Mouse (Mus musculus) limb, embryonic 11.5 days (tissue): ENCODE results near the gene Erp29. TPM values are rescaled to one million over a fixed set of nuclear protein-coding genes. Genes with fewer than 3 reads are reported as not detected.
A peak's percentile ranks its signal among the peaks of the same experiment; 100 is the strongest.

Experiments used
- ATAC-seq: fragments of 200-750 bp; cut with Nextera tagmentation; 2 replicates; pipeline ENCODE4 v1.8.0; 2017; ENCODE audit warnings: low read depth; ENCODE audit not compliant: insufficient number of reproducible peaks, low FRiP score, low TSS enrichment
- DNase-seq: peaks from one replicate; pipeline ENCODE4 v3.0.0-alpha.2; 2015; ENCODE audit warnings: low spot score
- H3K27ac ChIP-seq: fragments of 300-500 bp; sonication (generic); replicated peaks from 2 replicates; pipeline ENCODE4 v1.5.1; 2014; ENCODE audit warnings: low read depth, mild to moderate bottlenecking, low read length
- H3K27me3 ChIP-seq: fragments of 300-500 bp; sonication (generic); 2 replicates; pipeline ENCODE4 v1.6.1; 2014; ENCODE audit warnings: mild to moderate bottlenecking, low read length, mixed read lengths; ENCODE audit not compliant: control insufficient read depth, insufficient read depth
- H3K36me3 ChIP-seq: fragments of 300-500 bp; sonication (generic); 2 replicates; pipeline ENCODE4 v1.6.1; 2014; ENCODE audit warnings: mild to moderate bottlenecking, low read length, moderate library complexity, mixed read lengths; ENCODE audit not compliant: control insufficient read depth, insufficient read depth
- H3K4me1 ChIP-seq: fragments of 300-500 bp; sonication (generic); 2 replicates; pipeline ENCODE4 v1.6.1; 2014; ENCODE audit warnings: low read length, mixed read lengths; ENCODE audit not compliant: control insufficient read depth, insufficient read depth
- H3K4me2 ChIP-seq: fragments of 300-500 bp; sonication (generic); 2 replicates; pipeline ENCODE4 v1.6.1; 2014; ENCODE audit warnings: low read depth, mild to moderate bottlenecking, moderate library complexity; ENCODE audit not compliant: severe bottlenecking
- H3K4me3 ChIP-seq: fragments of 300-500 bp; sonication (generic); 2 replicates; pipeline ENCODE4 v1.5.1; 2014; ENCODE audit warnings: low read depth, low read length
- H3K9ac ChIP-seq: fragments of 300-500 bp; sonication (generic); 2 replicates; pipeline ENCODE4 v1.6.1; 2014; ENCODE audit warnings: mild to moderate bottlenecking, low read length
- H3K9me3 ChIP-seq: fragments of 300-500 bp; sonication (generic); 2 replicates; pipeline ENCODE4 v1.6.1; 2016; ENCODE audit warnings: low read length; ENCODE audit not compliant: control insufficient read depth
- WGBS: fragments of 180-500 bp; shearing (Covaris S2); extraction: QIAGEN DNeasy Blood & Tissue Kit; methylation state at CpG from one replicate; pipeline ENCODE4 v1.1.7; 2014; 5-methylcytosine and 5-hydroxymethylcytosine counted together
- polyA plus RNA-seq: library from polyadenylated mRNA; unstranded; fragments of >200 nt; fragmentation: Nextera tagmentation; extraction: Ambion mirVana; gene quantifications from 2 replicates; pipeline ENCODE4 v1.2.1, GENCODE M21; 2014

Gene Erp29
- polyA plus RNA-seq, 1 experiment from 2014 or later = 100 TPM

- H3K9me3 ChIP-seq = no peaks in the 10 kb centered on the region
- H3K9ac ChIP-seq = no peak overlapping the region
- ATAC-seq (no peak), DNase-seq (no peak)
- H3K27ac ChIP-seq = no peak overlapping the region
- H3K36me3 ChIP-seq = no peaks in the 10 kb centered on the region
- 84% methylated on average over 2 of the region's 2 CpGs for WGBS
- no peak overlapping the region for H3K4me2 ChIP-seq
- H3K4me3 ChIP-seq = no peak overlapping the region
- H3K4me1 ChIP-seq = no peaks in the 10 kb centered on the region
- H3K27me3 ChIP-seq = no peaks in the 10 kb centered on the region
Observed at GRCm38 (mm10) chr5:121472411-121472810, 20.1 kb upstream of the Erp29 start.

- no peaks in the 10 kb centered on the region for H3K27me3 ChIP-seq
- H3K27ac ChIP-seq = no peak overlapping the region
- no peaks in the 10 kb centered on the region for H3K9me3 ChIP-seq
- 14% methylated on average over 3 of the region's 3 CpGs for WGBS
- H3K4me2 ChIP-seq = no peak overlapping the region
- H3K4me3 ChIP-seq = no peak overlapping the region
- ATAC-seq (no peak), DNase-seq (no peak)
- H3K4me1 ChIP-seq = no peaks in the 10 kb centered on the region
- H3K9ac ChIP-seq = no peak overlapping the region
- no peaks in the 10 kb centered on the region for H3K36me3 ChIP-seq
Observed at GRCm38 (mm10) chr5:121469566-121469965, 17.3 kb upstream of the Erp29 start.

- no peaks in the 10 kb centered on the region for H3K9me3 ChIP-seq
- no peaks in the 10 kb centered on the region for H3K4me1 ChIP-seq
- H3K4me3 ChIP-seq = no peak overlapping the region
- no peak overlapping the region for H3K4me2 ChIP-seq
- DNase-seq = no peak
- H3K9ac ChIP-seq = no peak overlapping the region; the same call in 1 of the 2 replicates
- WGBS = 76% methylated on average over 5 of the region's 5 CpGs
- H3K36me3 ChIP-seq = no peaks in the 10 kb centered on the region
- peak overlapping the region; percentile 12; the same call in 1 of the 2 replicates for H3K27ac ChIP-seq
- no peak for ATAC-seq
- no peaks in the 10 kb centered on the region for H3K27me3 ChIP-seq
Observed at GRCm38 (mm10) chr5:121463601-121464250, 11.4 kb upstream of the Erp29 start.

- Histone ChIP-seq H3K9me3 (no peaks in the 10 kb centered on the region), H3K27me3 (no peaks in the 10 kb centered on the region), H3K4me1 (no peaks in the 10 kb centered on the region), H3K36me3 (no peaks in the 10 kb centered on the region), H3K9ac (peak overlapping the region; percentile 4; the same call in 1 of the 2 replicates), H3K27ac (peak overlapping the region; percentile 12; the same call in 1 of the 2 replicates), H3K4me3 (no peak overlapping the region), H3K4me2 (no peak overlapping the region)
- 40% methylated on average over 5 of the region's 5 CpGs for WGBS
- DNase-seq = no peak
- ATAC-seq = no peak
Observed at GRCm38 (mm10) chr5:121462967-121463366, 10.7 kb upstream of the Erp29 start.

- Histone ChIP-seq H3K9ac (no peak overlapping the region), H3K36me3 (no peaks in the 10 kb centered on the region), H3K4me2 (no peak overlapping the region), H3K4me3 (no peak overlapping the region), H3K9me3 (no peaks in the 10 kb centered on the region), H3K27me3 (no peaks in the 10 kb centered on the region), H3K27ac (no peak overlapping the region), H3K4me1 (no peaks in the 10 kb centered on the region)
- DNase-seq (no peak), ATAC-seq (no peak)
- 58% methylated on average over 1 of the region's 1 CpGs for WGBS
Observed at GRCm38 (mm10) chr5:121462171-121462502, 9.8 kb upstream of the Erp29 start.

GRCm38 (mm10) chr5:121461339-121462170, 9.2 kb upstream of the Erp29 start:
- Histone ChIP-seq H3K4me2 (no peak overlapping the region), H3K36me3 (no peaks in the 10 kb centered on the region), H3K4me3 (no peak overlapping the region), H3K27ac (no peak overlapping the region), H3K4me1 (no peaks in the 10 kb centered on the region), H3K9me3 (no peaks in the 10 kb centered on the region), H3K27me3 (no peaks in the 10 kb centered on the region), H3K9ac (no peak overlapping the region)
- WGBS = 74% methylated on average over 4 of the region's 4 CpGs
- ATAC-seq (no peak), DNase-seq (no peak)

GRCm38 (mm10) chr5:121455510-121456265, 3.4 kb upstream of the Erp29 start:
- Histone ChIP-seq H3K4me1 (peaks cover 5% of the 10 kb centered on the region; the same call in 1 of the 2 replicates), H3K4me3 (no peak overlapping the region), H3K9ac (no peak overlapping the region), H3K27me3 (no peaks in the 10 kb centered on the region), H3K36me3 (no peaks in the 10 kb centered on the region), H3K9me3 (no peaks in the 10 kb centered on the region), H3K27ac (no peak overlapping the region), H3K4me2 (no peak overlapping the region)
- WGBS = 70% methylated on average over 9 of the region's 9 CpGs
- no peak for DNase-seq
- ATAC-seq = no peak

GRCm38 (mm10) chr5:121454503-121454782, 2.1 kb upstream of the Erp29 start:
- peaks cover under 1% of the 10 kb centered on the region; the same call in 1 of the 2 replicates for H3K36me3 ChIP-seq
- 93% methylated on average over 3 of the region's 3 CpGs for WGBS
- no peaks in the 10 kb centered on the region for H3K9me3 ChIP-seq
- H3K9ac ChIP-seq = no peak overlapping the region
- DNase-seq (no peak), ATAC-seq (no peak)
- H3K27ac ChIP-seq = no peak overlapping the region
- H3K4me1 ChIP-seq = peaks cover 5% of the 10 kb centered on the region; the same call in 1 of the 2 replicates
- no peak overlapping the region for H3K4me2 ChIP-seq
- H3K4me3 ChIP-seq = no peak overlapping the region
- H3K27me3 ChIP-seq = no peaks in the 10 kb centered on the region
